Mouse (Mus musculus) embryonic facial prominence, embryonic 14.5 days (tissue): Measurements from ENCODE around the gene Ccdc30. TPM values are rescaled to one million over a fixed set of nuclear protein-coding genes. Genes with fewer than 3 reads are reported as not detected.

Source experiments
- ATAC-seq: fragments of 200-750 bp; cut with Nextera tagmentation; 2 replicates; pipeline ENCODE4 v1.8.0; 2017; ENCODE audit warnings: low read depth, moderate number of reproducible peaks, moderate TSS enrichment
- DNase-seq: peaks from one replicate; pipeline ENCODE4 v3.0.0-alpha.2; 2015; ENCODE audit warnings: low spot score
- H3K27ac ChIP-seq: fragments of 300-500 bp; sonication (generic); replicated peaks from 2 replicates; pipeline ENCODE4 v1.5.1; 2014; ENCODE audit warnings: low read depth, mild to moderate bottlenecking, low read length, moderate library complexity
- H3K27me3 ChIP-seq: fragments of 300-500 bp; sonication (generic); replicated peaks from 2 replicates; pipeline ENCODE4 v1.6.1; 2014; ENCODE audit warnings: low read length; ENCODE audit not compliant: control insufficient read depth, insufficient read depth
- H3K36me3 ChIP-seq: fragments of 300-500 bp; sonication (generic); 2 replicates; pipeline ENCODE4 v1.6.1; 2014; ENCODE audit warnings: low read length, mixed read lengths; ENCODE audit not compliant: control insufficient read depth, insufficient read depth
- H3K4me1 ChIP-seq: fragments of 300-500 bp; sonication (generic); 2 replicates; pipeline ENCODE4 v1.6.1; 2014; ENCODE audit warnings: antibody characterized with exemption, low read length; ENCODE audit not compliant: control insufficient read depth, insufficient read depth
- H3K4me2 ChIP-seq: fragments of 300-500 bp; sonication (generic); 2 replicates; pipeline ENCODE4 v1.6.1; 2014; ENCODE audit warnings: low read depth, mild to moderate bottlenecking, low read length, moderate library complexity, mixed read lengths
- H3K4me3 ChIP-seq: fragments of 300-500 bp; sonication (generic); 2 replicates; pipeline ENCODE4 v1.5.1; 2014; ENCODE audit warnings: low read depth, mild to moderate bottlenecking, low read length
- H3K9ac ChIP-seq: fragments of 300-500 bp; sonication (generic); 2 replicates; pipeline ENCODE4 v1.6.1; 2014; ENCODE audit warnings: low read depth, mild to moderate bottlenecking, low read length, moderate library complexity, mixed read lengths
- H3K9me3 ChIP-seq: fragments of 300-500 bp; sonication (generic); 2 replicates; pipeline ENCODE4 v1.6.1; 2016; ENCODE audit warnings: low read length; ENCODE audit not compliant: control insufficient read depth
- WGBS: fragments of 180-500 bp; shearing (Covaris S2); extraction: QIAGEN DNeasy Blood & Tissue Kit; methylation state at CpG from one replicate; pipeline ENCODE4 v1.1.7; 2014; 5-methylcytosine and 5-hydroxymethylcytosine counted together
- polyA plus RNA-seq: library from polyadenylated mRNA; unstranded; fragments of >200 nt; fragmentation: Nextera tagmentation; extraction: Ambion mirVana; gene quantifications from 2 replicates; pipeline ENCODE4 v1.2.1, GENCODE M21; 2014

The Ccdc30 gene
- polyA plus RNA-seq, 1 experiment from 2014 or later: 5.7 TPM

- no peak for ATAC-seq
- no peak overlapping the region for H3K4me3 ChIP-seq
- no peaks in the 10 kb centered on the region for H3K36me3 ChIP-seq
- no peaks in the 10 kb centered on the region for H3K27me3 ChIP-seq
- no peak overlapping the region for H3K9ac ChIP-seq
- no peak overlapping the region for H3K27ac ChIP-seq
- no peak for DNase-seq
- H3K4me1 ChIP-seq: no peaks in the 10 kb centered on the region
- 80% methylated on average over 3 of the region's 3 CpGs for WGBS
- H3K4me2 ChIP-seq: no peak overlapping the region
- H3K9me3 ChIP-seq: no peaks in the 10 kb centered on the region
Observed at GRCm38 (mm10) chr4:119362231-119362630, 53.1 kb downstream of the Ccdc30 start.

GRCm38 (mm10) chr4:119359196-119359971, 55.9 kb downstream of the Ccdc30 start:
- WGBS: 5% methylated on average over 29 of the region's 30 CpGs
- Histone ChIP-seq H3K27ac (peak overlapping the region; percentile 75), H3K4me3 (peak overlapping the region; percentile 42), H3K4me1 (no peaks in the 10 kb centered on the region), H3K27me3 (no peaks in the 10 kb centered on the region), H3K4me2 (peak overlapping the region; percentile 68), H3K9ac (peak overlapping the region; percentile 67), H3K36me3 (no peaks in the 10 kb centered on the region), H3K9me3 (no peaks in the 10 kb centered on the region)
- DNase-seq: peak; percentile 54
- peak; percentile 79 for ATAC-seq

- no peaks in the 10 kb centered on the region for H3K36me3 ChIP-seq
- H3K9ac ChIP-seq: no peak overlapping the region
- 91% methylated on average over 6 of the region's 6 CpGs for WGBS
- H3K27me3 ChIP-seq: no peaks in the 10 kb centered on the region
- H3K4me2 ChIP-seq: no peak overlapping the region
- H3K27ac ChIP-seq: no peak overlapping the region
- no peaks in the 10 kb centered on the region for H3K4me1 ChIP-seq
- no peaks in the 10 kb centered on the region for H3K9me3 ChIP-seq
- DNase-seq (no peak), ATAC-seq (no peak)
- H3K4me3 ChIP-seq: no peak overlapping the region
Observed at GRCm38 (mm10) chr4:119345508-119345907, 69.8 kb downstream of the Ccdc30 start.

- no peak overlapping the region for H3K9ac ChIP-seq
- no peaks in the 10 kb centered on the region for H3K27me3 ChIP-seq
- no peak overlapping the region for H3K4me3 ChIP-seq
- H3K9me3 ChIP-seq: no peaks in the 10 kb centered on the region
- no peak overlapping the region for H3K27ac ChIP-seq
- H3K4me1 ChIP-seq: no peaks in the 10 kb centered on the region
- ATAC-seq: peak; percentile 74; the same call in 1 of the 2 replicates
- H3K36me3 ChIP-seq: no peaks in the 10 kb centered on the region
- H3K4me2 ChIP-seq: peak overlapping the region; percentile 40
- 4% methylated on average over 10 of the region's 10 CpGs for WGBS
- peak; percentile 74 for DNase-seq
Observed at GRCm38 (mm10) chr4:119338861-119339361, 76.4 kb downstream of the Ccdc30 start.

- DNase-seq (peak; percentile 9), ATAC-seq (peak; percentile 37; the same call in 1 of the 2 replicates)
- H3K36me3 ChIP-seq: no peaks in the 10 kb centered on the region
- H3K4me1 ChIP-seq: no peaks in the 10 kb centered on the region
- no peak overlapping the region for H3K27ac ChIP-seq
- H3K4me3 ChIP-seq: no peak overlapping the region
- no peaks in the 10 kb centered on the region for H3K9me3 ChIP-seq
- no peak overlapping the region for H3K9ac ChIP-seq
- WGBS: 62% methylated on average over 4 of the region's 4 CpGs
- H3K27me3 ChIP-seq: no peaks in the 10 kb centered on the region
- peak overlapping the region; percentile 40 for H3K4me2 ChIP-seq
Observed at GRCm38 (mm10) chr4:119338422-119338821, 76.9 kb downstream of the Ccdc30 start.

- WGBS: 83% methylated on average over 6 of the region's 6 CpGs
- Histone ChIP-seq H3K9ac (no peak overlapping the region), H3K4me2 (no peak overlapping the region), H3K27me3 (no peaks in the 10 kb centered on the region; the same call in 1 of the 2 replicates), H3K9me3 (no peaks in the 10 kb centered on the region), H3K4me1 (no peaks in the 10 kb centered on the region), H3K27ac (no peak overlapping the region), H3K4me3 (no peak overlapping the region), H3K36me3 (no peaks in the 10 kb centered on the region)
- DNase-seq (no peak), ATAC-seq (no peak)
Observed at GRCm38 (mm10) chr4:119333487-119333886, 81.8 kb downstream of the Ccdc30 start.

GRCm38 (mm10) chr4:119320896-119321550, 94.3 kb downstream of the Ccdc30 start:
- whole genome bisulfite sequencing: 23% methylated on average over 10 of the region's 10 CpGs
- DNase-seq: no peak

GRCm38 (mm10) chr4:119320131-119320830, 95.0 kb downstream of the Ccdc30 start, which contains the start of gene Ppih:
Gene Ppih, minus strand, starts transcription at chr4:119320546.
- Histone ChIP-seq H3K4me3 (peak within 1 kb of the TSS; percentile 78), H3K4me2 (peak within 1 kb of the TSS; percentile 95), H3K27ac (peak within 1 kb of the TSS; percentile 87), H3K9me3 (no peaks in the 10 kb centered on the region), H3K27me3 (no peaks in the 10 kb centered on the region; the same call in 1 of the 2 replicates), H3K4me1 (peaks cover 6% of the 10 kb centered on the region), H3K36me3 (peaks cover 32% of the 10 kb centered on the region), H3K9ac (peak within 1 kb of the TSS; percentile 72)
- ATAC-seq (peak; percentile 99), DNase-seq (peak; percentile 97)
- under 1% methylated on average over 43 of the region's 44 CpGs for WGBS

More at GRCm38 (mm10) chr4:119320896-119321550, 94.3 kb downstream of the Ccdc30 start:
- H3K4me1 ChIP-seq: peaks cover 6% of the 10 kb centered on the region
- H3K9ac ChIP-seq: peak overlapping the region; percentile 72
- H3K4me3 ChIP-seq: peak overlapping the region; percentile 78
- peak; percentile 34 for ATAC-seq
- peak overlapping the region; percentile 87 for H3K27ac ChIP-seq
- H3K9me3 ChIP-seq: no peaks in the 10 kb centered on the region
- H3K27me3 ChIP-seq: no peaks in the 10 kb centered on the region; the same call in 1 of the 2 replicates
- peaks cover 25% of the 10 kb centered on the region for H3K36me3 ChIP-seq
- H3K4me2 ChIP-seq: peak overlapping the region; percentile 95
